Mouse (Mus musculus) cortical plate, adult 2 months (tissue): ENCODE data around the gene Gpr82. TPM values are rescaled to one million over a fixed set of nuclear protein-coding genes. Genes with fewer than 3 reads are reported as not detected.
A peak's percentile ranks its signal among the peaks of the same experiment; 100 is the strongest.

Experiments used
- H3K27ac ChIP-seq: fragments of 200-500 bp; 2 replicates; pipeline ENCODE4 v1.5.1; 2012; ENCODE audit warnings: low read length, control low read depth, inconsistent platforms; ENCODE audit not compliant: insufficient read depth
- H3K4me1 ChIP-seq: fragments of 200-500 bp; 2 replicates; pipeline ENCODE4 v1.6.1; 2011; ENCODE audit warnings: low read length; ENCODE audit not compliant: control insufficient read depth, insufficient read depth
- H3K4me3 ChIP-seq: fragments of 200-500 bp; 2 replicates; pipeline ENCODE4 v1.5.1; 2011; ENCODE audit warnings: mild to moderate bottlenecking, low read length, control low read depth; ENCODE audit not compliant: insufficient read depth
- CTCF ChIP-seq: fragments of 200-500 bp; IDR thresholded peaks from 2 replicates; pipeline ENCODE4 v1.5.1; 2011; ENCODE audit warnings: mild to moderate bottlenecking, control low read depth, low read length; ENCODE audit not compliant: insufficient read depth; ENCODE audit errors: extremely low read depth
- POLR2A ChIP-seq: fragments of 200-500 bp; IDR thresholded peaks from 2 replicates; pipeline ENCODE4 v1.6.1; 2011; ENCODE audit warnings: mild to moderate bottlenecking, low read length, control low read depth; ENCODE audit not compliant: insufficient read depth; ENCODE audit errors: extremely low read depth
- polyA plus RNA-seq: library from polyadenylated mRNA; depleted of rRNA; stranded (reverse); fragments of >200 nt; gene quantifications from 2 replicates; pipeline ENCODE4 v1.2.3, GENCODE M21; 2012

Gene Gpr82
- polyA plus RNA-seq, 1 experiment = 0.04 TPM

DNA sequence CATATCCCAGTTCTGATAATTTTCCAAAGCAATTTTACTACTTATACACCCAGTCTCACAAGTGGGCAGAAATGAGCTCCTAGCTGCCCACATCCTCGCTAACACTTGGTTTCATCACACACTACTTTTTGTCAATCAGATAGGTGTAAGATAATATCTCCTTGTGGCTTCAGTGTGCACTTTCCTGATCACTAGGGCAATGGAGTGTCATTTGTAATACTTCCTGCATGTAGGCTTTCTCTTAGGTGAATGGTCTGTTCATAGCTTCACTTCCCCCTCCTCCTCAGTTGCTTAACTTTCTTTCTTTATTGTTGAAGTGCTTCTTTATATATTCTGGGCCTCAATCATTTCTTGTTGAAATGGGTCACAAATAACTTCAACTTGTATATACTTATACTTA, 8.9 kb upstream of the Gpr82 start:
- Histone ChIP-seq H3K27ac (no peak overlapping the region), H3K4me3 (no peak overlapping the region), H3K4me1 (peaks cover 2% of the 10 kb centered on the region; the same call in 1 of the 2 replicates)
- TF ChIP-seq CTCF = no peak
- no peak for TF ChIP-seq POLR2A

DNA sequence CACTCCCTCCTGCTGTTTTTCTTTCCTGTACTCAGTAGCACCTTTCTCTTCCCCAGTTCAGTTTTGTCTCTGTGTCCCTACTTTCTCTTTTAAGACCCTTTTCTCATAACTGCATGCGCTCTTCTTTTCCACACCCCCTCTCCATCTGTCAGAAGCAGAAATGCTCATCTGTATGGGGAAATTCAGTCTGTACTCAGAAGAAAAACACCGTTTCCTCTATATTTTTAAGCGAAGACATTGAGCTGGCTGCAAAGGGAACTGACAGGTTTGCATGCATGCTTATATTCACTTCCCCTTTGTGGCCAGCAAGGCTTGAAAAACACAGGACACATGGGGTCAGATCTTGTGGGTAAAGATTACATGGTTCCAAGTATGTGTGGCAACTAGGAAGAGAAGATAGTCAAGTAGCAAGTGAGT, 6.2 kb upstream of the Gpr82 start:
- no peak for TF ChIP-seq CTCF
- no peak for TF ChIP-seq POLR2A
- Histone ChIP-seq H3K4me1 (peaks cover 2% of the 10 kb centered on the region; the same call in 1 of the 2 replicates), H3K27ac (peak overlapping the region; percentile 87), H3K4me3 (no peak overlapping the region)

DNA sequence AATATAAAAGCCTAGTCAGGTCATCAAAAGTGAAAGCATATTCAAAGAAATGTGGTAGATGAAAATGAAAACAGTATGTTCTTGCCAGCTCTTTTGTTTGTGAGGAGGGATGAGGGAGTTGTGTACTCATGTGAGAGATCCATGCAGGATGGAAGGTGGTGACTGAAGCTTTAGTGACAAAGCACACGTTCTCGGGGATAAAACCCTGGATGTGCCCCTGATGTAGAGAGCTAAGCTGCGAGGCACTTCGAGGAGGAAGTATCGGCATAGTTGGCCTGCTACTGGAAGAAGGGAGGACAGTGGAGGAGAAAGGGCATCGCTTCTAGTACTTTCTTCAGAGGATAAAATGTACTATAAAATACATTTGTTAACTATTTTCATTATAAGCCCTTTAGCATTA, 5.3 kb upstream of the Gpr82 start:
- H3K4me3 ChIP-seq = no peak overlapping the region
- H3K4me1 ChIP-seq = peaks cover 2% of the 10 kb centered on the region; the same call in 1 of the 2 replicates
- TF ChIP-seq CTCF (no peak), POLR2A (no peak)
- H3K27ac ChIP-seq = peak overlapping the region; percentile 73

DNA sequence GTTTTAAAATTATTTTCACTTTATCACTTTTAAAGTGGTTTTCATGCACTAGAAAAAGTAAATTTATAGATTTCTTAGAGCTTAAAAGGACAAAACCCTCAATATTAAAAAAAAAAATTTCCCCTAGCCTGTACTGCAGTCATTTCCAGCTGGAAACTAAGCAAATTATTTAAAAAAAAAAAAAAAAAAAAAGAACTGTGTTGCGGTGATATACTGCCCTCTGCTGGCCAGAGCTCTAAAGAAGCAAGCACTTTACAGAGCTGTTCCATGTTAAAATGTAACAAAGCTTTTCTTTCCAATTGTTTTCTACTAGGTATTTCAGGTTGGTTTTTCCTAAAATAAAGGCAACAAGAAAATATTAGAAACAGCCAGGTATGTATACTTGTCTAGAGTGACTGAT, 4.4 kb upstream of the Gpr82 start:
- no peak overlapping the region for H3K27ac ChIP-seq

DNA sequence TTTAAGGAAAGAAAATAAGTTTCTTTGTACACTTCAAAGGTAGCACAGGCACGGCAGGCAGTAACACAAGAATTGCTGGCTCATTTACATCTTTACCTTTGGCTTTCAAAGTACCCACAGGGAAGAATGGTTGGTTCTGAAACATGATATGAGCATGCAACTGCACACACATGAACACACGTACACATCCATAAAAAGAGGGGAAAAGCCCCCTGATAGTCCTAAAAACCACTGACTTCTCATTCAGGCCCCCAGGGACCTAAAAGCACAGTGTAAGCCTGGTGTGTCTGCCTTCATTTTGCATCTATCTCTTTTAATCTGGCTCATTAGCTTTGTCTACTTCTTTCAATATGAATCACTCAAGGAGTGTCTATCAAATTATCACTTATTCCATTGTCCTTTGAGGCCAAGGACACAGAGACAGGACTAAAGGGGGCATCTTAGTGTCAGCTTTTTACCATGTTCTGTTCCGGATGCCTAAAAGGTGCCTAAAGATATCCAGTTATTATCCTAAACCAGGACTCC, 2.5 kb upstream of the Gpr82 start:
- TF ChIP-seq CTCF = no peak
- TF ChIP-seq POLR2A = no peak
- H3K4me3 ChIP-seq = no peak overlapping the region

More for the DNA sequence above, 4.4 kb upstream of the Gpr82 start:
- no peak overlapping the region for H3K4me3 ChIP-seq
- peaks cover 2% of the 10 kb centered on the region; the same call in 1 of the 2 replicates for H3K4me1 ChIP-seq
- no peak for TF ChIP-seq POLR2A
- peak; percentile 27; the same call in 1 of the 2 replicates for TF ChIP-seq CTCF

DNA sequence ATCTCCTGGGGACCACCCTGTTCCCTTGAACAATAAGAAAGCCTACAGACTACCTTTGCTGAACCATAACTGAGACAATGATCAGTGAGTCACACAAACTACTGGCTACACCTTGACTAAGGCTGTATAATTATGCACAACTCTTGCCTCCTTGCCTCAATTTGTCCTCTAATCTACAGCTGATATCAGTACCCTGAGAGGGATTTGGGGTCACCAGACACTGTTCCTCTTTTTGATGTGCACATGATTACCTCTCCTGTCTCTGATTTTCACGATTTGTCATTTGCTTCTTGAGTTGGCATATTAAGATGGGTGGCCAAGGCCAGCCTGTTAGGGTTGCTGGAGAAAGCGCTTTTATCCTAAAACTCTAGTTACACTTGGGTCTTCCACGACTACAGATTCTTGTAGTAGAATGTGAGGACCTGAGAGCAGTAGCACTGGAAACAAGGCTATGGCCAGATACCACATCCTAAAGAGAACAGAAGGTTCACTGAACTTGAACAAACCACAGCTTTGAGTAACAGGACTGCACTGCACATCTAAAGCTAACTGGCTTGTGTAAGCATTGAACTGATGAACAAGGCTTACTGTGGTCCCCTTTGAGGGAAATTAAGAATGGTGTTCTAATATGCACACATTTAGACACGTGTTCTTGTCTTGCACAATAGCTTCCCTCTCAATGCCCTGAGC, 1.8 kb upstream of the Gpr82 start:
- H3K4me1 ChIP-seq = peaks cover 2% of the 10 kb centered on the region; the same call in 1 of the 2 replicates
- H3K4me3 ChIP-seq = no peak overlapping the region
- TF ChIP-seq POLR2A = no peak
- TF ChIP-seq CTCF = no peak
- no peak overlapping the region for H3K27ac ChIP-seq

More for the DNA sequence above, 2.5 kb upstream of the Gpr82 start:
- no peak overlapping the region for H3K27ac ChIP-seq
- H3K4me1 ChIP-seq = peaks cover 2% of the 10 kb centered on the region; the same call in 1 of the 2 replicates

DNA sequence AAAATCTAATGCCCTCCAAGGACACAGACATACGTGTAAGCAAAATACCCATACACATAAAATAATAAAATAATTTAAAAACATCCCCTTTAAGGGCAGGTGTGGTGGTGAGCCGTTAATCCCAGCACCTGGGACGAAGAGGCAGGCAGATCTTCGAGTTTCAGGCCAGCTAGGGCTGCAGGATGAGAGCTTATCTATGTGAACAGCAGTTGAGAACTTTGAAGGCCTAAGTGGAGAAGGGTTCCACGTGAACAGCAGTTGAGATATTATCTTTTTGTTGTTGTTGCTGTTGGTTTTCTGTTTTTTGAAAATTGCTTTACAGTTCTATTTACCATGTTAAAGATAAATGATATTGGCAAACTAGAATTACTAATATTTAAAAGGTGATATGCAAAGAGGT, 7.7 kb downstream of the Gpr82 start:
- TF ChIP-seq CTCF (no peak), POLR2A (no peak)
- H3K4me1 ChIP-seq = no peaks in the 10 kb centered on the region
- no peak overlapping the region for H3K4me3 ChIP-seq
- H3K27ac ChIP-seq = no peak overlapping the region

DNA sequence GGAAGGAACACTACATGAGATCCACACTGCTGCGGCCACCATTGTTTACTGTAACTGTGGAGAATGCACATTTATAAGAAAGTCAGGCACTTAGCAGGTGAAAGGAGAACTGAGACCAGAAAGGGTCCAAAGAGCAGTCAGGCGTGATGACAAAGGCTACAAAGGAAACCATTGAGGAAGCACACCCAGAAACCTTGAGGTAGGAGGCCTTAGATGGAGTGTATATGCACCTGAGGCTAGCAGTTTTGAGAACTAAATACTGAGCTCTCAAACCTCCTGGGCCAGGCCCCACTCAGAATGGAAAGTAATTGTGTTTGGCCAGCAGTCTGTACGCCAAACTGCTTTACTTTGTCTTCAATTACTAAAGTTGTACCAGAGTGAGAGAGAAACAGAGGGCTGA, 9.2 kb downstream of the Gpr82 start:
- Histone ChIP-seq H3K4me3 (no peak overlapping the region), H3K27ac (no peak overlapping the region), H3K4me1 (no peaks in the 10 kb centered on the region)
- TF ChIP-seq CTCF (no peak), POLR2A (no peak)

DNA sequence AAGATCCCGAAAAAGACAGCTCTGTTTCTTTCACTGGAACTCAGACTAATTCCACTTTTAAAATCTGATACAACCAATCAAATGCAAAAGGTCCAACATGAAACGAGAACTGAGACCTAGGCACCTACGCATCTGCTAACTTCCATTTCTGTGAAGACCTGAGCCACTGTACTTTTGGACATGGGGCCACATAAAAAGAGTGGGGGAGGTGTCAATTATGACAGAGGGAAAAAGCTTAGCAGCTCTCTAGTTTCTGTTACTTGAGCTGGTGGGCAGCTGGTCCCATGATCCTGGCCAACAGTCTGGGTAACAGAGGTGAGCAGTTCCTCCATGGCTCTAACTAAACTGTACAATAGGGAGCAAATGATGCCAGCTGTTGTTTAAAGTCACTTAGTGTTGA, 11.8 kb downstream of the Gpr82 start:
- Histone ChIP-seq H3K4me3 (no peak overlapping the region), H3K27ac (no peak overlapping the region), H3K4me1 (no peaks in the 10 kb centered on the region)
- TF ChIP-seq POLR2A (no peak), CTCF (no peak)

DNA sequence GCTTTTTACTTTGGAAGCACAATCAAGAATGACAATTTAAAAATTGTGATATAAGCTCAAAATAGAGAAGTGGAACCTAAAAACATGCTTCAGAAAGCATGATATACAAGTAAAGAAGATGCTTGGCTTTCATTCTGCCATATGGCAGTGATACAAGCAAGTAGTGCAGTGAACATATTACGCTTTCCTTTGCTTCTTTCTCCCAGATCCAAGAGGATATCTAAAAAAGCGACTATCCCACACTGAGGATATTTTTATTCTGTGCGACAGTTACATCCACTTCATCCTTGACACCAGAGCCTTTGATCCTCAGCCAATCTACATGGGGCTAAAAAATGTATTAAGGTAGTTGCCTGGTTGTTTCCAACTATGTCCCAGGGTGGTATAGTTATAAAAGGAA, 20.6 kb downstream of the Gpr82 start:
- H3K4me3 ChIP-seq = no peak overlapping the region
- no peak for TF ChIP-seq CTCF
- TF ChIP-seq POLR2A = no peak
- 0 out of 2 replicates have a peak overlapping the region, but pooled peaks have one; percentile 71 for H3K27ac ChIP-seq
- H3K4me1 ChIP-seq = no peaks in the 10 kb centered on the region; the same call in 1 of the 2 replicates
